Mouse (Mus musculus) stomach, postnatal 0 days (tissue): ENCODE results near the gene Tbpl2.

Experiments used
- CTCF ChIP-seq: IDR thresholded peaks from 2 replicates; pipeline ENCODE4 v1.5.1; 2016; ENCODE audit warnings: antibody characterized with exemption, low read depth, mild to moderate bottlenecking, moderate library complexity
- EP300 ChIP-seq: optimal IDR thresholded peaks from 2 replicates; pipeline ENCODE3; 2016; ENCODE audit warnings: antibody characterized with exemption

GRCm38 (mm10) chr2:24042901-24043300, 53.5 kb downstream of the Tbpl2 start:
- TF ChIP-seq CTCF (no peak), EP300 (no peak)
